Mouse (Mus musculus) olfactory bulb, adult 2 months (tissue): ENCODE data around the gene Smdt1. TPM values are rescaled to one million over a fixed set of nuclear protein-coding genes. Genes with fewer than 3 reads are reported as not detected.
"Not testable (repeated sequence)": the region's sequence is repeated elsewhere in the genome, so short reads cannot be mapped to it uniquely, and the experiment has no call there.

ENCODE experiments used
- H3K27ac ChIP-seq: fragments of 200-500 bp; 2 replicates; pipeline ENCODE4 v1.5.1; 2012; ENCODE audit warnings: low read depth, low read length; ENCODE audit not compliant: insufficient read depth
- H3K4me1 ChIP-seq: fragments of 200-500 bp; 2 replicates; pipeline ENCODE4 v1.6.1; 2012; ENCODE audit warnings: low read length; ENCODE audit not compliant: control insufficient read depth, insufficient read depth
- H3K4me3 ChIP-seq: fragments of 200-500 bp; 2 replicates; pipeline ENCODE4 v1.5.1; 2012; ENCODE audit warnings: mild to moderate bottlenecking, low read depth, low read length, moderate library complexity; ENCODE audit not compliant: insufficient read depth
- CTCF ChIP-seq: fragments of 200-500 bp; IDR thresholded peaks from 2 replicates; pipeline ENCODE4 v1.5.1; 2012; ENCODE audit warnings: low read depth, mild to moderate bottlenecking, low read length, moderate library complexity; ENCODE audit not compliant: insufficient read depth
- POLR2A ChIP-seq: fragments of 200-500 bp; IDR thresholded peaks from 2 replicates; pipeline ENCODE4 v1.6.1; 2012; ENCODE audit warnings: mild to moderate bottlenecking, low read depth, low read length, moderate library complexity; ENCODE audit not compliant: insufficient read depth
- WGBS: fragments of 180-500 bp; shearing (Covaris S2); methylation state at CpG from one replicate; pipeline ENCODE4 v1.1.7; 2018; 5-methylcytosine and 5-hydroxymethylcytosine counted together
- polyA plus RNA-seq: library from polyadenylated mRNA; stranded (reverse); fragments of >200 nt; gene quantifications from 2 replicates; pipeline ENCODE4 v1.2.4, GENCODE M21; 2012; ENCODE audit warnings: low replicate concordance; ENCODE audit not compliant: missing spikeins, insufficient read depth, insufficient read length

Smdt1 gene
- polyA plus RNA-seq, 1 experiment = not detected

- no peak overlapping the region for H3K27ac ChIP-seq
- no peak for TF ChIP-seq POLR2A
- peaks cover 6% of the 10 kb centered on the region for H3K4me1 ChIP-seq
- H3K4me3 ChIP-seq = no peak overlapping the region
- WGBS = 73% methylated on average over 22 of the region's 22 CpGs
Observed at GRCm38 (mm10) chr15:82358431-82359260, 19.9 kb downstream of the Smdt1 start.

- 61% methylated on average over 11 of the region's 11 CpGs for WGBS
- Histone ChIP-seq H3K27ac (no peak overlapping the region), H3K4me1 (no peaks in the 10 kb centered on the region), H3K4me3 (no peak overlapping the region)
- TF ChIP-seq POLR2A = no peak
- TF ChIP-seq CTCF = no peak
Observed at GRCm38 (mm10) chr15:82361459-82362018, 22.8 kb downstream of the Smdt1 start.

DNA sequence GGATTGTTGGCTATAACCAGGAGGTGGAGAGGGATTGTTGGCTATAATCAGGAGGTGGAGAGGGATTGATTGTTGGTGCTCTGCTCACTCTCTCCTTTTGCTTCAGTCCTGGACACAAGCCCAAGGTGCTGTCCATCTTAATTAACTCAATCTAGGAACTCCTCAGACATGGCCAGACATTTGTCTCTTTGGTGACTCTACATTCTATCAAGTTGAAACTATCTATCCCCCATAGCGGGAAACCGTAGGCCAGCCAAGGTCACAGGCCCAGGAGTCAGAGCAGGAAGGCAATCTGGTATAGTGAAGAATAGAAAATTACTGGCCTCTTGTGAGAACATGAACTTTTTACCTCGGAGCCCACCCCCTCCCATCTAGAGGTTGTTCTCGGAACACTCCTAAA is 23.5 kb downstream of the Smdt1 start:
- WGBS = 94% methylated on average over 4 of the region's 4 CpGs
- H3K4me3 ChIP-seq = no peak overlapping the region
- no peak overlapping the region for H3K27ac ChIP-seq
- no peaks in the 10 kb centered on the region for H3K4me1 ChIP-seq
- TF ChIP-seq POLR2A (no peak), CTCF (no peak)

DNA sequence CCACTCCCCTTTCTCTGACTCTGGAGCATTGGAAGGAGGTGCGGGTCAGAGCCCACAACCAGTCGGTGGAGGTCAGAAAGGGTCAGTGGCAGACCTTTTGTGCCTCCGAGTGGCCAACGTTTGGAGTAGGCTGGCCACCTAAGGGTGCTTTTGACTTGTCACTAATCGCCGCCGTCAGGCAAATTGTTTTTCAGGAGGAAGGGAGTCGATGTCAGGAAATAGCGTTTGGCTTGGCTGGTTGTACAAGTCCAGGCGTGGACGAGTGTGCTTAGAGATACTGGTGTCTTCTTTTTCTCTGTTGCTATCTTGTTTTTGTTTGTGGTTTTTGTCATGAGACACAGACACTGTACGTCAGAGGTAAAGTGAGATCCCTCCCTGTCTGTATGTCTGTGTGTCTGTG is 25.0 kb downstream of the Smdt1 start:
- H3K27ac ChIP-seq, H3K4me3 ChIP-seq, H3K4me1 ChIP-seq: not testable (repeated sequence)
- 82% methylated on average over 9 of the region's 12 CpGs for WGBS

DNA sequence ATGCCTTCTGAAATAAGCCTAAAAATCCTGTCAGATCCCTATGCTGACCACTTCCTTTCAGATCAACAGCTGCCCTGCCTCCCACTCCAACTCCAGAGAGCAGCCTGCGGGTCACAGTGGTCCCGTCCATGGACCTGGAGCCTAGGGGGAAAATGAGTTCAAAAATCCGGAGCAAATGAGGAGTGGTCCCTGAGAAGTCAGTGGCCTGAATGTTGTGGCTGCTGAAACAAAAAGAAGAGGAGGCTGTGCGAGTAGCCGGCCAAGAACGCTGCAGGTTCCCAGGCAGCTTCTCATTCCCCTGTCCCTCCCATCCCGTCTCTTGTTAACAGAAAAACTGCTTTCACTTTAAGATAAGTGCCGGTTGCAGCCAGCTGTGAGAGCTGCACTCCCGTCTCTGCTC is 25.8 kb downstream of the Smdt1 start:
- not testable (repeated sequence) for H3K4me3 ChIP-seq, H3K27ac ChIP-seq, H3K4me1 ChIP-seq
- 23% methylated on average over 7 of the region's 9 CpGs for WGBS

DNA sequence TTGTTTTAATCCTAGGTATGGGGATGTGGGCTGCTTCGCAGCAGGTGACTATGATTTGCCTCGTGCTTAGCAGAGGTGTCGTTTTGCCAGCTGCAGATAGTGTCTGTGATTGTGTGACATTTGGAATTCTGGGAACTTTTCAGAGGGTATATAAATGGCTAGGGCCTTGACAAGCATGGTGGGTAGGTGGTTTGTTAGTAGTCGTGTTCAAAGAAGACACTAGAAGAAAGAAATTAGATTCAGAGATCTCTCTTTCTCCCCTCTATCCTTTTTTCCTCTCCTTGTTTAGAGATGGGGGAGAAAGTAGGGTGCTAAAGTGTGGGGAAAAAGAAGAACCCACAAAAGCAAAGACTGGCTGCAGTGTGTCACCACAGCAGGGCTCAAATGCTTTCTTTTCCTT is 29.4 kb downstream of the Smdt1 start:
- 82% methylated on average over 4 of the region's 4 CpGs for WGBS
- TF ChIP-seq CTCF (no peak), POLR2A (no peak)
- Histone ChIP-seq H3K4me1 (no peaks in the 10 kb centered on the region), H3K4me3 (no peak overlapping the region), H3K27ac (no peak overlapping the region)

GRCm38 (mm10) chr15:82368851-82369250 is 30.1 kb downstream of the Smdt1 start:
- TF ChIP-seq POLR2A (no peak), CTCF (no peak)
- Histone ChIP-seq H3K4me3 (no peak overlapping the region), H3K4me1 (no peaks in the 10 kb centered on the region), H3K27ac (no peak overlapping the region)
- WGBS = 78% methylated on average over 1 of the region's 1 CpGs

DNA sequence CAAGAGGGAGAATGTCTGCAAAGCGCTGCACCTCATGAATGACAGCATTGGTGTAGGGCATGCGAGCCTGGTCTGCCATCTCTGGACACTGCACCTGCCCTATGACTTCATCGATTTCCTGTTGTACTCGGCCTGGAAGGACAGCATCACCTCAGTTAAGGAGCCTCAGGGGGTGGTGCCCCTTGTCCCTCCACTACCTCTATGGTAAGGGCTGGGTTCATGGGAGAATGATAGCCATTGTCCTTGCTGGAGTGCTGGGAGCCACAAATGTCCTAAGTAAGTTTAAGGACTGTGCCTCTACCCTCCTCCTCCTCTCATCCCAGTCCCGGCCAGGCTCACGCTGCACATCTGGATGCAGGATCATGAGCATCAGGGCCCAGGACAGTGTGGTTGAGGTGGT is 33.7 kb downstream of the Smdt1 start:
- no peak overlapping the region for H3K27ac ChIP-seq
- TF ChIP-seq CTCF (no peak), POLR2A (no peak)
- H3K4me3 ChIP-seq = no peak overlapping the region
- 92% methylated on average over 6 of the region's 6 CpGs for WGBS
- H3K4me1 ChIP-seq = peaks cover 11% of the 10 kb centered on the region

DNA sequence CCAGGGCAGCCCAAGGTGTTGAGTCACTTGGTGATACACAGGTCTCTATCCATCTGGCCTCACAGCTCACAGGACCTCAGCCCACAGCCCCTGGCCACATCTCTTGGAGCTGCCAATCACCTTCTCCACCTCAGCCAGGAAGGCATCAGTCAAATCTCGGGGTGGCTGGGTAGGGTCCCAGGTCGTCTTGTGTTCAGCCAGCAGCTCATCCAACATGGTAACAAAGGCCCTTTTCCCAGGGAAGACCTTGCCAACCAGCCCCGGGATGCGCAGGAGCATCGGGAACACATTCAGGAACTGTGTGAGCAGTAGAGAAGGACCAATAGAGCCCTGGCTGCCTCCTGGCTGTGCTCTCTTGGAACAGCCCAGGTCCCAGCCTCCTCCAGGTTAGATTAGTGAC is 34.2 kb downstream of the Smdt1 start:
- H3K27ac ChIP-seq = no peak overlapping the region
- TF ChIP-seq CTCF = no peak
- no peak for TF ChIP-seq POLR2A
- peaks cover 11% of the 10 kb centered on the region for H3K4me1 ChIP-seq
- H3K4me3 ChIP-seq = no peak overlapping the region
- 89% methylated on average over 5 of the region's 5 CpGs for WGBS

DNA sequence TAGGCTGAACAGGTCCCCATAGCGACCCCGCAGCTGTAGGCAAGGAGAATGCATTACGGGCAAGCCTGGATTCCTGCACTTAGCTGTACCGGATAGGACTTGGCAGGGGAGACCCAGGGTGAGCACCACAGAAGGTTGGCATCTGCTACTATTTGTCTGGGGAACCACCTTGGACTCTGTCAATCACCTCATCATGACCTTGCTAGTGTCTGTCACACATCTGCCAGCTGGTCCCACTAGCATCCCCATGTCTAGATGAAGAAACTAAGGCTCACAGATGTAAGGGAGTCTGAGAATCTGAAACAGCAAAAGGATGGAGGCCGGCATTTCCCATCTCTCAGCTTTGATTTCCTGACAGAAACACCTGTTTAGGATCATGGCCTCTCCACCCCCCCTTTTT is 35.7 kb downstream of the Smdt1 start:
- H3K4me3 ChIP-seq = no peak overlapping the region
- TF ChIP-seq POLR2A (no peak), CTCF (no peak)
- H3K27ac ChIP-seq = no peak overlapping the region
- 79% methylated on average over 5 of the region's 5 CpGs for WGBS
- peaks cover 12% of the 10 kb centered on the region for H3K4me1 ChIP-seq
